12 mouse cellular contexts compared by ENCODE assay signal in genomic region chr2:18673766-18674165, GRCm38 (mm10). TPM values are rescaled to one million over a fixed set of nuclear protein-coding genes. Genes with fewer than 3 reads are reported as not detected.
DNase-seq lines count a peak whose midpoint lies in the region; ATAC-seq and TF ChIP-seq lines count a peak whose summit lies in the region.
"Had no signal": no experiment of that assay in that cellular context is flagged by ENCODE, and none has a peak within 500 bp of the region (broad histone marks: within the 10 kb centered on the region; RNA-seq: fewer than 3 reads in every experiment).

No protein-coding gene starts in this region.

- no peaks in the 10 kb centered on the region for H3K9me3 ChIP-seq in hindbrain, embryonic 12.5 days (replicated peaks)
- H3K9me3 ChIP-seq in hindbrain, postnatal 0 days (ENCODE audit: low read length): no peaks in the 10 kb centered on the region
- no peaks in the 10 kb centered on the region for H3K9me3 ChIP-seq in midbrain, embryonic 11.5 days (ENCODE audit: control insufficient read depth, low read length)
- no peaks in the 10 kb centered on the region for H3K9me3 ChIP-seq in midbrain, postnatal 0 days (ENCODE audit: low read length)
- H3K9me3 ChIP-seq in intestine, embryonic 16.5 days (ENCODE audit: control insufficient read depth, low read length): no peaks in the 10 kb centered on the region

- no peaks in the 10 kb centered on the region for H3K36me3 ChIP-seq in hindbrain, embryonic 12.5 days
- H3K36me3 ChIP-seq in hindbrain, postnatal 0 days (ENCODE audit: insufficient read depth, low read length): no peaks in the 10 kb centered on the region
- H3K36me3 ChIP-seq in midbrain, embryonic 11.5 days (ENCODE audit: control insufficient read depth, insufficient read depth, low read length): no peaks in the 10 kb centered on the region
- no peaks in the 10 kb centered on the region for H3K36me3 ChIP-seq in midbrain, postnatal 0 days (ENCODE audit: insufficient read depth, low read length)
- H3K36me3 ChIP-seq in intestine, embryonic 16.5 days (ENCODE audit: control insufficient read depth, insufficient read depth, low read length): no peaks in the 10 kb centered on the region

- H3K4me1 ChIP-seq in hindbrain, embryonic 12.5 days: peaks cover 19% of the 10 kb centered on the region
- H3K4me1 ChIP-seq in hindbrain, postnatal 0 days (ENCODE audit: insufficient read depth, low read length): 0 out of 2 replicates have a peak, but pooled peaks cover 7% of the 10 kb centered on the region
- peaks cover 21% of the 10 kb centered on the region for H3K4me1 ChIP-seq in midbrain, embryonic 11.5 days (ENCODE audit: control insufficient read depth, insufficient read depth, low read length)
- H3K4me1 ChIP-seq in midbrain, postnatal 0 days (ENCODE audit: insufficient read depth, low read length): peaks cover 7% of the 10 kb centered on the region; the same call in 1 of the 2 replicates
- peaks cover 7% of the 10 kb centered on the region for H3K4me1 ChIP-seq in intestine, embryonic 16.5 days (ENCODE audit: control insufficient read depth, insufficient read depth, low read length)

- no peak for TF ChIP-seq CTCF in hindbrain, postnatal 0 days (IDR thresholded peaks at IDR 0.05; ENCODE audit: low read depth)
- no peak for TF ChIP-seq CTCF in midbrain, postnatal 0 days (IDR thresholded peaks at IDR 0.05)
- no peak for TF ChIP-seq CTCF in left cerebral cortex, adult 2 months (IDR thresholded peaks at IDR 0.05)

- peaks cover 8% of the 10 kb centered on the region for H3K27me3 ChIP-seq in hindbrain, embryonic 12.5 days
- H3K27me3 ChIP-seq in hindbrain, postnatal 0 days (ENCODE audit: insufficient read depth, low read length): no peaks in the 10 kb centered on the region
- H3K27me3 ChIP-seq in midbrain, embryonic 11.5 days (ENCODE audit: control insufficient read depth, insufficient read depth, low read length): peaks cover 25% of the 10 kb centered on the region
- H3K27me3 ChIP-seq in midbrain, postnatal 0 days (ENCODE audit: insufficient read depth, low read length): no peaks in the 10 kb centered on the region
- no peaks in the 10 kb centered on the region for H3K27me3 ChIP-seq in intestine, embryonic 16.5 days (replicated peaks; ENCODE audit: control insufficient read depth, insufficient read depth, low read length)

- ATAC-seq in hindbrain, embryonic 12.5 days (ENCODE audit: low FRiP score): no peak
- no peak for ATAC-seq in hindbrain, postnatal 0 days
- no peak for ATAC-seq in midbrain, embryonic 11.5 days (ENCODE audit: low FRiP score)
- ATAC-seq in midbrain, postnatal 0 days (ENCODE audit: low FRiP score): no peak
- ATAC-seq in intestine, embryonic 16.5 days: no peak

- H3K4me3 ChIP-seq in hindbrain, embryonic 12.5 days: no peak overlapping the region
- no peak overlapping the region for H3K4me3 ChIP-seq in hindbrain, postnatal 0 days (ENCODE audit: low read length)
- no peak overlapping the region for H3K4me3 ChIP-seq in midbrain, embryonic 11.5 days (ENCODE audit: low read depth, low read length)
- H3K4me3 ChIP-seq in midbrain, postnatal 0 days (ENCODE audit: low read depth, low read length): no peak overlapping the region
- no peak overlapping the region for H3K4me3 ChIP-seq in intestine, embryonic 16.5 days (ENCODE audit: low read length)
- H3K4me3 ChIP-seq in left cerebral cortex, adult 2 months: no peak overlapping the region

- no peak overlapping the region for H3K27ac ChIP-seq in hindbrain, embryonic 12.5 days
- H3K27ac ChIP-seq in hindbrain, postnatal 0 days: no peak overlapping the region
- H3K27ac ChIP-seq in midbrain, embryonic 11.5 days (ENCODE audit: low read depth, low read length): no peak overlapping the region
- H3K27ac ChIP-seq in midbrain, postnatal 0 days (ENCODE audit: low read depth, low read length): no peak overlapping the region
- no peak overlapping the region for H3K27ac ChIP-seq in intestine, embryonic 16.5 days (ENCODE audit: low read length)
- H3K27ac ChIP-seq in left cerebral cortex, adult 2 months: no peak overlapping the region

- intact Hi-C loops in left cerebral cortex, adult 2 months (cut with DNase I): loop anchor here (5.0 to 10.0 kb wide), 4 partner anchors 61 to 981 kb away; partner anchors contain the start of gene Otud1

- H3K4me2 ChIP-seq in hindbrain, embryonic 12.5 days (replicated peaks): peak overlapping the region; percentile 7; the same call in 1 of the 2 replicates
- H3K4me2 ChIP-seq in hindbrain, postnatal 0 days (ENCODE audit: low read depth, low read length): no peak overlapping the region
- no peak overlapping the region for H3K4me2 ChIP-seq in midbrain, embryonic 11.5 days
- H3K4me2 ChIP-seq in midbrain, postnatal 0 days (ENCODE audit: low read depth, low read length, poor library complexity, severe bottlenecking): no peak overlapping the region
- 0 out of 2 replicates have a peak overlapping the region, but pooled peaks have one; percentile 12 for H3K4me2 ChIP-seq in intestine, embryonic 16.5 days (ENCODE audit: low read depth, low read length)

- DNase-seq in hindbrain, postnatal 0 days (ENCODE audit: low spot score): no peak
- DNase-seq in midbrain, embryonic 11.5 days (ENCODE audit: low spot score, missing footprints): peak; percentile 82
- DNase-seq in midbrain, postnatal 0 days (ENCODE audit: low spot score): no peak
- peak; percentile 12 for DNase-seq in R1 (ENCODE audit: low read depth, low spot score)
- DNase-seq in left cerebral cortex, adult 2 months (ENCODE audit: extremely low spot score in 1 of 2, low spot score in 2 of 2): no peak
- no peak for DNase-seq in gastrocnemius, postnatal 25 days
- DNase-seq: adrenal gland, adult 2 months; kidney, adult 11 months; thymus, postnatal 25 days had no signal

- 30% methylated on average over 4 of the region's 4 CpGs for WGBS in hindbrain, embryonic 12.5 days
- 72% methylated on average over 4 of the region's 4 CpGs for WGBS in hindbrain, postnatal 0 days
- 11% methylated on average over 4 of the region's 4 CpGs for WGBS in midbrain, embryonic 11.5 days
- WGBS in midbrain, postnatal 0 days: 69% methylated on average over 4 of the region's 4 CpGs
- 67% methylated on average over 4 of the region's 4 CpGs for WGBS in intestine, embryonic 16.5 days

- H3K9ac ChIP-seq in hindbrain, embryonic 12.5 days: no peak overlapping the region
- H3K9ac ChIP-seq in hindbrain, postnatal 0 days (replicated peaks; ENCODE audit: low read length): no peak overlapping the region
- no peak overlapping the region for H3K9ac ChIP-seq in midbrain, embryonic 11.5 days (ENCODE audit: low read length)
- H3K9ac ChIP-seq in midbrain, postnatal 0 days (replicated peaks; ENCODE audit: low read length, poor library complexity, severe bottlenecking): no peak overlapping the region
- H3K9ac ChIP-seq in intestine, embryonic 16.5 days (ENCODE audit: low read depth, low read length): no peak overlapping the region

RNA-seq across cellular contexts. Expression of gene Commd3, which starts 1.6 kb away (rescaled TPM):
- 174 and 180 TPM in 2 replicates for polyA plus RNA-seq in hindbrain, embryonic 12.5 days (2016; fragmentation: Nextera tagmentation; extraction: Ambion mirVana)
- total RNA-seq in hindbrain, postnatal 0 days (2014; rRNA removed): 137 and 185 TPM in 2 replicates
- polyA plus RNA-seq in hindbrain, postnatal 0 days (2015; fragmentation: Nextera tagmentation; extraction: Ambion mirVana): 187 and 191 TPM in 2 replicates
- polyA plus RNA-seq in midbrain, embryonic 11.5 days (2014; fragmentation: Nextera tagmentation; extraction: Ambion mirVana): 119 and 122 TPM in 2 replicates
- 128 and 139 TPM in 2 replicates for total RNA-seq in midbrain, postnatal 0 days (2014; rRNA removed)
- 187 and 193 TPM in 2 replicates for polyA plus RNA-seq in midbrain, postnatal 0 days (2015; fragmentation: Nextera tagmentation; extraction: Ambion mirVana)
- 232 and 238 TPM in 2 replicates for polyA plus RNA-seq in intestine, embryonic 16.5 days (2015; fragmentation: Nextera tagmentation; extraction: Ambion mirVana)
- 10 to 100 TPM; 80.5 to 89.2 TPM for total RNA-seq in left cerebral cortex, adult 2 months (2021)
- 10 to 100 TPM; 89.2 to 91.5 TPM for total RNA-seq in gastrocnemius, postnatal 25 days (2021)

RNA-seq across cellular contexts. Expression of gene Bmi1, which starts 3.1 kb away (rescaled TPM):
- polyA plus RNA-seq in hindbrain, embryonic 12.5 days (2016; fragmentation: Nextera tagmentation; extraction: Ambion mirVana): 42.4 and 46.8 TPM in 2 replicates
- 37.2 and 61.9 TPM in 2 replicates for total RNA-seq in hindbrain, postnatal 0 days (2014; rRNA removed)
- polyA plus RNA-seq in hindbrain, postnatal 0 days (2015; fragmentation: Nextera tagmentation; extraction: Ambion mirVana): 11.8 and 14.0 TPM in 2 replicates
- 42.8 and 46.4 TPM in 2 replicates for polyA plus RNA-seq in midbrain, embryonic 11.5 days (2014; fragmentation: Nextera tagmentation; extraction: Ambion mirVana)
- 49.1 and 64.4 TPM in 2 replicates for total RNA-seq in midbrain, postnatal 0 days (2014; rRNA removed)
- 11.5 and 13.1 TPM in 2 replicates for polyA plus RNA-seq in midbrain, postnatal 0 days (2015; fragmentation: Nextera tagmentation; extraction: Ambion mirVana)
- polyA plus RNA-seq in intestine, embryonic 16.5 days (2015; fragmentation: Nextera tagmentation; extraction: Ambion mirVana): 12.0 and 12.5 TPM in 2 replicates
- total RNA-seq in left cerebral cortex, adult 2 months (2021): 10 to 100 TPM; 39.5 to 40.1 TPM
- total RNA-seq in gastrocnemius, postnatal 25 days (2021): 10 to 100 TPM; 29.9 to 42.7 TPM

RNA-seq across cellular contexts. Expression of gene Spag6, which starts 20.1 kb away (rescaled TPM):
- polyA plus RNA-seq in hindbrain, embryonic 12.5 days (2016; fragmentation: Nextera tagmentation; extraction: Ambion mirVana): 0.22 and 0.35 TPM in 2 replicates
- total RNA-seq in hindbrain, postnatal 0 days (2014; rRNA removed): not detected in 2 replicates
- polyA plus RNA-seq in hindbrain, postnatal 0 days (2015; fragmentation: Nextera tagmentation; extraction: Ambion mirVana): 0.09 and 0.20 TPM in 2 replicates
- 0.25 and 0.48 TPM in 2 replicates for polyA plus RNA-seq in midbrain, embryonic 11.5 days (2014; fragmentation: Nextera tagmentation; extraction: Ambion mirVana)
- not detected in 2 replicates for total RNA-seq in midbrain, postnatal 0 days (2014; rRNA removed)
- not detected in 2 replicates for polyA plus RNA-seq in midbrain, postnatal 0 days (2015; fragmentation: Nextera tagmentation; extraction: Ambion mirVana)
- polyA plus RNA-seq in intestine, embryonic 16.5 days (2015; fragmentation: Nextera tagmentation; extraction: Ambion mirVana): 0.07 TPM in 1 of 2 replicates, not detected in the other
- total RNA-seq in left cerebral cortex, adult 2 months (2021): 1 to 10 TPM; 8.9 TPM
- under 1 TPM in 1 of 2 experiments, not detected in 1; 0.36 TPM for total RNA-seq in gastrocnemius, postnatal 25 days (2021)
- total RNA-seq: ES-E14 had no signal
- polyA plus RNA-seq: adrenal gland, adult 2 months had no signal

Comparison
In these comparisons a context has a peak if more than half of its experiments do, and no peak if none do; other contexts are left out.
1. H3K4me2 ChIP-seq: peak in hindbrain, embryonic 12.5 days (single experiment) and intestine, embryonic 16.5 days (single experiment); none in hindbrain, postnatal 0 days (single experiment), midbrain, embryonic 11.5 days (single experiment) and midbrain, postnatal 0 days (single experiment).
2. DNase-seq: peak in midbrain, embryonic 11.5 days (single experiment) and R1 (single experiment); none in hindbrain, postnatal 0 days (single experiment), midbrain, postnatal 0 days (single experiment), left cerebral cortex, adult 2 months (0 of 2) and gastrocnemius, postnatal 25 days (single experiment).